Mouse (Mus musculus) layer of hippocampus, adult 18-20 months (tissue): ENCODE results near the gene Krtap4-2. TPM values are rescaled to one million over a fixed set of nuclear protein-coding genes. Genes with fewer than 3 reads are reported as not detected.
A peak's percentile ranks its signal among the peaks of the same experiment; 100 is the strongest.
"Not testable (repeated sequence)": the region's sequence is repeated elsewhere in the genome, so short reads cannot be mapped to it uniquely, and the experiment has no call there.

Source experiments
- DNase-seq, 2 experiments: peaks; one replicate each; pipeline ENCODE4 v3.0.0; 2022; ENCODE audit warnings: low spot score in 2 of 2
- long read RNA-seq: library from polyadenylated mRNA; stranded (forward); transcript quantifications from one replicate; pipeline ENCODE4 v2.0.0, GENCODE M21; 2021
- total RNA-seq, 2 experiments: library from RNA; stranded (reverse); gene quantifications; 2 replicates each; pipeline ENCODE4 v1.2.3; 2021

The Krtap4-2 gene
- total RNA-seq, result not detected
- long read RNA-seq, result 0 reads

GRCm38 (mm10) chr11:99634653-99635134 lies at the start of gene Krtap4-2:
Gene Krtap4-2, minus strand, starts transcription at chr11:99635084.
- no peak for DNase-seq

- DNase-seq, result no peak
Measured at GRCm38 (mm10) chr11:99683481-99683880, 48.6 kb upstream of the Krtap4-2 start.

- no peak for DNase-seq
Measured at GRCm38 (mm10) chr11:99665860-99666259, 31.0 kb upstream of the Krtap4-2 start, which contains the start of gene Krtap4-6. Gene Krtap4-6, minus strand, starts transcription at chr11:99665960.

- DNase-seq, result no peak
Measured at GRCm38 (mm10) chr11:99662802-99663201, 27.9 kb upstream of the Krtap4-2 start.

- DNase-seq, result no peak
Measured at GRCm38 (mm10) chr11:99659256-99659655, 24.4 kb upstream of the Krtap4-2 start.

GRCm38 (mm10) chr11:99658467-99659010 lies 23.7 kb upstream of the Krtap4-2 start, which contains the start of gene Gm11563:
Gene Gm11563, minus strand, starts transcription at chr11:99658960.
- DNase-seq, result not testable (repeated sequence)

GRCm38 (mm10) chr11:99657051-99657450 lies 22.2 kb upstream of the Krtap4-2 start:
- no peak for DNase-seq

- DNase-seq, result no peak
Measured at GRCm38 (mm10) chr11:99650136-99650535, 15.3 kb upstream of the Krtap4-2 start, which contains the start of gene Gm11555. Gene Gm11555, minus strand, starts transcription at chr11:99650236.

GRCm38 (mm10) chr11:99646444-99646843 lies 11.6 kb upstream of the Krtap4-2 start:
- DNase-seq, result peak in 1 of 2 experiments; percentile 2

GRCm38 (mm10) chr11:99644351-99644750 lies 9.5 kb upstream of the Krtap4-2 start:
- peak in 1 of 2 experiments; percentile 47 for DNase-seq

GRCm38 (mm10) chr11:99643635-99644139 lies 8.8 kb upstream of the Krtap4-2 start, which contains the start of gene Krtap4-7:
Gene Krtap4-7, minus strand, starts transcription at chr11:99644089.
- DNase-seq, result not testable (repeated sequence)

- DNase-seq, result no peak
Measured at GRCm38 (mm10) chr11:99640926-99641325, 6.0 kb upstream of the Krtap4-2 start.

- no peak for DNase-seq
Measured at GRCm38 (mm10) chr11:99637086-99637485, 2.2 kb upstream of the Krtap4-2 start.

GRCm38 (mm10) chr11:99633293-99633692 lies 1.6 kb downstream of the Krtap4-2 start:
- DNase-seq, result no peak

GRCm38 (mm10) chr11:99630890-99631289 lies 4.0 kb downstream of the Krtap4-2 start:
- DNase-seq, result no peak

- DNase-seq, result no peak
Measured at GRCm38 (mm10) chr11:99628138-99628537, 6.7 kb downstream of the Krtap4-2 start, which contains the start of gene Krtap4-1. Gene Krtap4-1, minus strand, starts transcription at chr11:99628238.

- DNase-seq, result no peak
Measured at GRCm38 (mm10) chr11:99620335-99620734, 14.5 kb downstream of the Krtap4-2 start, which contains the start of gene Gm11562. Gene Gm11562, minus strand, starts transcription at chr11:99620435.

GRCm38 (mm10) chr11:99614796-99615363 lies 20.0 kb downstream of the Krtap4-2 start, which contains the start of gene Krtap2-4:
Gene Krtap2-4, minus strand, starts transcription at chr11:99614846.
- DNase-seq, result no peak

- DNase-seq, result not testable (repeated sequence)
Measured at GRCm38 (mm10) chr11:99610089-99610488, 24.8 kb downstream of the Krtap4-2 start, which contains the start of gene Gm11937. Gene Gm11937, minus strand, starts transcription at chr11:99610189.

- DNase-seq, result peak; percentile 42 to 62
Measured at GRCm38 (mm10) chr11:99609126-99609525, 25.8 kb downstream of the Krtap4-2 start.

- not testable (repeated sequence) for DNase-seq
Measured at GRCm38 (mm10) chr11:99603208-99603607, 31.7 kb downstream of the Krtap4-2 start, which contains the start of gene Gm11938. Gene Gm11938, minus strand, starts transcription at chr11:99603308.

- DNase-seq, result not testable (repeated sequence)
Measured at GRCm38 (mm10) chr11:99597742-99598141, 37.1 kb downstream of the Krtap4-2 start, which contains the start of gene Krtap9-3. Gene Krtap9-3, minus strand, starts transcription at chr11:99598105.
